Mouse (Mus musculus) neural tube, embryonic 11.5 days (tissue): ENCODE data around the gene Tnfrsf14. TPM values are rescaled to one million over a fixed set of nuclear protein-coding genes. Genes with fewer than 3 reads are reported as not detected.
A peak's percentile ranks its signal among the peaks of the same experiment; 100 is the strongest.

Experiments
- ATAC-seq: fragments of 200-750 bp; cut with Nextera tagmentation; 2 replicates; pipeline ENCODE4 v1.8.0; 2017; ENCODE audit warnings: moderate number of reproducible peaks, mild to moderate bottlenecking, moderate TSS enrichment, moderate library complexity; ENCODE audit not compliant: insufficient read depth, low FRiP score, low TSS enrichment
- DNase-seq: peaks from one replicate; pipeline ENCODE4 v3.0.0-alpha.2; 2015; ENCODE audit warnings: low spot score
- H3K27ac ChIP-seq: fragments of 300-500 bp; sonication (generic); 2 replicates; pipeline ENCODE4 v1.5.1; 2014; ENCODE audit warnings: low read depth, mild to moderate bottlenecking, low read length
- H3K27me3 ChIP-seq: fragments of 300-500 bp; sonication (generic); 2 replicates; pipeline ENCODE4 v1.6.1; 2014; ENCODE audit warnings: mild to moderate bottlenecking, low read length, mixed read lengths; ENCODE audit not compliant: control insufficient read depth, insufficient read depth
- H3K36me3 ChIP-seq: fragments of 300-500 bp; sonication (generic); 2 replicates; pipeline ENCODE4 v1.6.1; 2014; ENCODE audit warnings: mild to moderate bottlenecking, low read length, moderate library complexity, mixed read lengths; ENCODE audit not compliant: control insufficient read depth, insufficient read depth
- H3K4me1 ChIP-seq: fragments of 300-500 bp; sonication (generic); 2 replicates; pipeline ENCODE4 v1.6.1; 2014; ENCODE audit warnings: low read length, mixed read lengths; ENCODE audit not compliant: control insufficient read depth, insufficient read depth
- H3K4me2 ChIP-seq: fragments of 300-500 bp; sonication (generic); 2 replicates; pipeline ENCODE4 v1.6.1; 2014; ENCODE audit warnings: low read depth, mild to moderate bottlenecking, moderate library complexity
- H3K4me3 ChIP-seq: fragments of 300-500 bp; sonication (generic); 2 replicates; pipeline ENCODE4 v1.5.1; 2014; ENCODE audit warnings: low read depth, low read length
- H3K9ac ChIP-seq: fragments of 300-500 bp; sonication (generic); 2 replicates; pipeline ENCODE4 v1.6.1; 2014; ENCODE audit warnings: mild to moderate bottlenecking, low read length
- H3K9me3 ChIP-seq: fragments of 300-500 bp; sonication (generic); 2 replicates; pipeline ENCODE4 v1.6.1; 2016; ENCODE audit warnings: low read length; ENCODE audit not compliant: control insufficient read depth
- WGBS: fragments of 180-500 bp; shearing (Covaris S2); extraction: QIAGEN DNeasy Blood & Tissue Kit; methylation state at CpG from one replicate; pipeline ENCODE4 v1.1.7; 2014; 5-methylcytosine and 5-hydroxymethylcytosine counted together
- polyA plus RNA-seq: library from polyadenylated mRNA; unstranded; fragments of >200 nt; fragmentation: Nextera tagmentation; extraction: Ambion mirVana; gene quantifications from 2 replicates; pipeline ENCODE4 v1.2.1, GENCODE M21; 2014

Tnfrsf14 gene
- polyA plus RNA-seq, 1 experiment from 2014 or later, result 1.1 TPM

DNA sequence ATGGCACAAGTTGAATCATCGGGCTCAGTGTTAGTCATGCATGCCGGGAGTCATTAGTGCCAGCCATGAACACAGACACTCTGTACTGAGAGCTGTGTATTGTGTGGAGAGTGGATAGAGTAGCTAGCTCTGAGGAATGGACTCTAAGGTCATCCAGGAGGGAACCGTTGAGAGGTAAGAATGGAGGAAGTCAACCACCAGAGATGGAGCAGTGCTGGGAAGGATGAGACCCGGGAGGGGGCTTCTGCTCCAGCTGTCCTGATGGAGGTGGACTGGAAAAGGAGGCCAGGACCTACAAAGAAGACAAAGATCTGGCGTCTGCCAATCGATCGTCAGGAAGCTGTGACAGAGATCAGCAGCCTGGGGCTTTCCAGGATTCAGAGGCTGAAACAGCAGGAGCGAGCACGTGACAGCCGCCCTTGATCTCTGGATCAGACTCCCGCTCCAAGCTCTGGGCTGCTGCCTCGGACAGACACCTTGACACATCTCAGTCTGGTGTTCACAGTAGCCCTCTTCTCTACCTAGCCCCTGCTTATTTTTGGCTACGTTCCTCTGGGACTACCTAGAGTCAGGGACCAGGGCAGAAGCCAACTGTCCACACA lies 5.0 kb upstream of the Tnfrsf14 start:
- no peaks in the 10 kb centered on the region for H3K36me3 ChIP-seq
- 61% methylated on average over 13 of the region's 13 CpGs for WGBS
- H3K27ac ChIP-seq, result no peak overlapping the region
- no peak overlapping the region for H3K4me2 ChIP-seq
- H3K9me3 ChIP-seq, result no peaks in the 10 kb centered on the region
- no peak for DNase-seq
- no peak overlapping the region for H3K4me3 ChIP-seq
- no peaks in the 10 kb centered on the region for H3K4me1 ChIP-seq
- ATAC-seq, result no peak
- no peaks in the 10 kb centered on the region for H3K27me3 ChIP-seq
- H3K9ac ChIP-seq, result no peak overlapping the region; the same call in 1 of the 2 replicates

DNA sequence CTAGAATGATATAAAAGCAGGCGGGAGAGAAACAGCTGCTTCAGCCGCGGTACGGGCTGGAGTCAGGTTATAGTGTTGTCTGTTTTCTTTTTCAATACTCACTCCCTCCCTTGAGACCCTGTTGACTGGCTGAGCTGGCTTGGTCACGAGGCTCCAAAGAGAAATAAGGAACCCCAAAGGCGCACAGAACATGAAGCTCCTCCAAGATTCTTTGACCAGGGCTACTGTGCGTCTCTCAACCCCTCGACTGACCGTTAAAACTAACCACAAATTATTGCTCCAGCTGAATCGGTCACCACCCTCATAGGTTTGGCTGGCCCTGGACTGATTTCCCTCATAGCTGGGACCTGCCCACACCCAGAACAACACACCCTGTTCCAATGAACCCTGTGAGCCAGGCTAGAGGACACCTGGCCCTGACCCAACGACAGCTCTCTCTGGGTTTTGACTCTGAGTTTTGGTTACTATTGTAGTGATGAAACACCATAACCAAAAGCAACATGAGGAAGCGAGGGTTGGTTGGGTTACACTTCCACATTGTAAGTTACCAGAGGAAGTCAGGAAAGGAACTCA lies 811 bp upstream of the Tnfrsf14 start:
- Histone ChIP-seq H3K36me3 (no peaks in the 10 kb centered on the region), H3K9me3 (no peaks in the 10 kb centered on the region), H3K4me3 (no peak overlapping the region), H3K27ac (no peak overlapping the region), H3K4me1 (no peaks in the 10 kb centered on the region), H3K9ac (no peak overlapping the region), H3K27me3 (no peaks in the 10 kb centered on the region), H3K4me2 (no peak overlapping the region)
- ATAC-seq, result no peak
- DNase-seq, result no peak
- WGBS, result 79% methylated on average over 12 of the region's 12 CpGs

GRCm38 (mm10) chr4:154927899-154928337 lies 445 bp downstream of the Tnfrsf14 start:
- no peak overlapping the region for H3K4me3 ChIP-seq
- no peak overlapping the region for H3K9ac ChIP-seq
- 49% methylated on average over 5 of the region's 5 CpGs for WGBS
- no peaks in the 10 kb centered on the region for H3K9me3 ChIP-seq
- H3K36me3 ChIP-seq, result no peaks in the 10 kb centered on the region
- H3K4me1 ChIP-seq, result no peaks in the 10 kb centered on the region
- no peak for ATAC-seq
- no peak overlapping the region for H3K27ac ChIP-seq
- H3K27me3 ChIP-seq, result no peaks in the 10 kb centered on the region
- H3K4me2 ChIP-seq, result no peak overlapping the region
- DNase-seq, result no peak

- Histone ChIP-seq H3K4me3 (no peak overlapping the region), H3K27ac (no peak overlapping the region), H3K27me3 (no peaks in the 10 kb centered on the region), H3K36me3 (no peaks in the 10 kb centered on the region), H3K9ac (peak overlapping the region; percentile 10; the same call in 1 of the 2 replicates), H3K9me3 (no peaks in the 10 kb centered on the region), H3K4me1 (no peaks in the 10 kb centered on the region), H3K4me2 (no peak overlapping the region)
- WGBS, result 67% methylated on average over 9 of the region's 9 CpGs
- DNase-seq (no peak), ATAC-seq (no peak)
Measured at GRCm38 (mm10) chr4:154926969-154927898, 1.1 kb downstream of the Tnfrsf14 start.

GRCm38 (mm10) chr4:154925413-154925812 lies 3.0 kb downstream of the Tnfrsf14 start:
- ATAC-seq (no peak), DNase-seq (no peak)
- Histone ChIP-seq H3K27ac (no peak overlapping the region), H3K4me2 (no peak overlapping the region), H3K9ac (no peak overlapping the region), H3K4me1 (no peaks in the 10 kb centered on the region), H3K4me3 (no peak overlapping the region), H3K36me3 (no peaks in the 10 kb centered on the region), H3K27me3 (no peaks in the 10 kb centered on the region), H3K9me3 (no peaks in the 10 kb centered on the region)
- 59% methylated on average over 4 of the region's 4 CpGs for WGBS

GRCm38 (mm10) chr4:154922931-154923330 lies 5.4 kb downstream of the Tnfrsf14 start:
- Histone ChIP-seq H3K4me2 (no peak overlapping the region), H3K9me3 (no peaks in the 10 kb centered on the region), H3K4me1 (no peaks in the 10 kb centered on the region), H3K9ac (no peak overlapping the region), H3K27me3 (no peaks in the 10 kb centered on the region), H3K4me3 (no peak overlapping the region), H3K36me3 (no peaks in the 10 kb centered on the region), H3K27ac (no peak overlapping the region)
- ATAC-seq (no peak), DNase-seq (no peak)
- 87% methylated on average over 5 of the region's 5 CpGs for WGBS

DNA sequence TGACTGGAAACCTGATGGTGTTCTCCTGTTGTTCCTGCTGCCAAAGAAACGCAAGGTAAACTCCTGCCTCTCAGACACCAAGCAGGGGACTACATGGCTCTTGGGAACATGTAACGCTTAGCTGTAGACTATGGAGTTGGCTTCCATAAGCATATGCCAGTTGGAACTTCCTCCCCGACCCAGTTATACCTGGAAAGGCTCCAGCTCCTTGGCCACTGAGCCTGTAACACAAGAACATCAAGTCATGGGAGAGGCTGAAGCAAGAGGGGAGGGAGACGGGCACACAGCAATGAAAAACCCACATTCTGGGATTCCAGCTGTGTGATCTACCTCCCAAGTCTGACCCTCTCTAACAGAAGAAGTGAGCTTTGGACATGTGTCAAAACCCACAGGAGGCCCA lies 6.1 kb downstream of the Tnfrsf14 start:
- Histone ChIP-seq H3K4me3 (no peak overlapping the region), H3K27me3 (no peaks in the 10 kb centered on the region), H3K4me1 (no peaks in the 10 kb centered on the region), H3K4me2 (no peak overlapping the region), H3K9me3 (no peaks in the 10 kb centered on the region), H3K27ac (no peak overlapping the region), H3K9ac (no peak overlapping the region), H3K36me3 (no peaks in the 10 kb centered on the region)
- no peak for DNase-seq
- ATAC-seq, result no peak
- WGBS, result 86% methylated on average over 4 of the region's 4 CpGs

- no peak overlapping the region for H3K27ac ChIP-seq
- no peaks in the 10 kb centered on the region for H3K4me1 ChIP-seq
- H3K9me3 ChIP-seq, result no peaks in the 10 kb centered on the region
- no peaks in the 10 kb centered on the region for H3K36me3 ChIP-seq
- ATAC-seq (no peak), DNase-seq (no peak)
- no peak overlapping the region for H3K4me3 ChIP-seq
- no peaks in the 10 kb centered on the region for H3K27me3 ChIP-seq
- H3K4me2 ChIP-seq, result no peak overlapping the region
- H3K9ac ChIP-seq, result no peak overlapping the region
- 88% methylated on average over 4 of the region's 4 CpGs for WGBS
Measured at GRCm38 (mm10) chr4:154916662-154917061, 11.7 kb downstream of the Tnfrsf14 start.
